Mouse (Mus musculus): ENCODE data around the gene Otulin. TPM values are rescaled to one million over a fixed set of nuclear protein-coding genes. Genes with fewer than 3 reads are reported as not detected.

Otulin gene
- polyA plus RNA-seq, 1 experiment: 23.7 TPM

DNA sequence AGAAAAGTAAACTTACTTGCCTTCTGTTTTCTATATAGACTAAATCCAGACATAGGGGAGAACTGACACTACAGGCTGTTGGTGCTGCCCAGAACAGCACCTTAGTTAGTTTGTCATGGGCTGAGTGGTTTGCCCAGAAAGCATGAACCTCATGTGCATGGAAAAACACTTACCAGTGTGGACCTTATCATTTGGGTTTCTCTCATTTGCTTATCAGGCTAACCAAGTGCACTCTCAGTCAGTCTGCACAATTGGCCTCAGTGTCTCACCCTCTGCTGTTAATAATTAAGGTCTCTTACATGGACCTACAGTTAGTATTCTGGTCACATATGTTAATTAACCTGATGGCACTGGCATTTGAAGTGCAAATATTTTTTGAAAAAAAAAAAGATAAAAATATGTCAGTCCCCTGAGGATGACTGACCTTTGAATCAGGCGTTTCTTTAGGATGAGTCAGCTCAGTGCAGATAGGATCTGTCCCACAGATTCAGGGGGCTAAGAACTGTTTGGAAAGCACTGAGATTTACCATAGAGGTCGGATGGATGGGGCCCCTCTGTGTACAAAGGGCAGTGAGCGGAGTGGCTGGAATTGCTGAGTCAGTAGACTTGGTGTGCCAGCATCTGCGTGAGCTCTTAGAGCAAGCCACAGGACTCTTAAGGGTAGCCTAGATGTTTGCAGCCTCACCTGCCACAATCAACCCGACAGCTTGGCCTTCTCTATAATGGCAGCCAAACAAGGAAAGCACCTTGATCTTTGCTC is 124.2 kb downstream of the Otulin start:
- 65% methylated on average over 5 of the region's 5 CpGs for WGBS
- Histone ChIP-seq H3K4me3 (replicated peaks; ENCODE audit: extremely low read depth, low read depth, low read length) (no peak overlapping the region), H3K4me1 (ENCODE audit: control insufficient read depth, insufficient read depth, low read length) (0 out of 2 replicates have a peak, but pooled peaks cover 5% of the 10 kb centered on the region)
- TF ChIP-seq POLR2A (IDR thresholded peaks at IDR 0.05; ENCODE audit: borderline replicate concordance, extremely low read depth, low read depth, low read length) (no peak), CTCF (IDR thresholded peaks at IDR 0.05; ENCODE audit: insufficient read depth, low read length) (no peak)
- no peak for DNase-seq

DNA sequence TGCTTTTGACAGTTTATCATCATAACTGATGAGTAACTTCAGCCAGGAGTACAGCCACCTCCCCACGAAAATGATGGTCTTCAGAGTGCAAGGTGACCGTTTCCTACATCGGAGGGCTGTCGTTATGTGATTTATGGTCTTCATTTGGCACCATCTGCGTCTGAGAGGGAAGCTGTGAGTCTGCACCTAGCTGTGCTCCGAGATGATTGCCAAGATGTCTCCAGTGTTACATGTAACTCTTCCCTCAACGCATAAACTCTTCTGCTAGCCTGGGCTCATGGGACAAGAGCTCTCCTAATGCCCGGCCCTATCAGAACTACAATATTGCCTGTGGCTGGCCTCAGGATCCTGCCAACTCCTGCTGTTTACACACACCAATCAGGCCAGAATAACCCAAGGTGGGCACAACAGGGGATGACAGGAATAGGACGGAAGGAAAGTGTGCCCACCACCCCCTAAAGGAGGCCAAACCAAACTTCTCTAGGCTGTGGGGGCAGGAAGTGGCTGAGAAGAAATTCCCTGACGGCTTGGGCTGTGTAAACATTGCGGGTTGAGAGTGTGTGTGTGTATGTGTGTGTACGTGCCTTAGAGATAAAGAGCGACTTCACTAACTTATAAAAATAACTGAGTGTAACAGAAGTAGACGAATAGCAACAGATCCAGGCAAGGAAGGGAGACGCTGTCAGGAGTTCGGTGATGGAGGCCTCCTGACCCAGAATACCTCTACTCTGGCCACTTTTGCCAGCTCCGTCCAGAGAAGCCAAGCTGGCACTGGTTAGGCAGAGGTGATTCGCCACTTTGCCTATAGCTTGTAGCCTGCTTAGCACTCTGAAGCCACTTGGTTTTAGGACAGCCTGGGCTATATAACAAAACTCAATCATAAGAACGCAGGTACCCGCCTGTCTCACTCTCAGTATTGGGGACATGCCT is 126.4 kb downstream of the Otulin start:
- no peak for DNase-seq
- H3K4me1 ChIP-seq (ENCODE audit: control insufficient read depth, insufficient read depth, low read length): 0 out of 2 replicates have a peak, but pooled peaks cover 5% of the 10 kb centered on the region
- no peak overlapping the region for H3K4me3 ChIP-seq (replicated peaks; ENCODE audit: extremely low read depth, low read depth, low read length)
- WGBS: 41% methylated on average over 20 of the region's 20 CpGs
- no peak for TF ChIP-seq POLR2A (IDR thresholded peaks at IDR 0.05; ENCODE audit: borderline replicate concordance, extremely low read depth, low read depth, low read length)
- TF ChIP-seq CTCF (IDR thresholded peaks at IDR 0.05; ENCODE audit: insufficient read depth, low read length): no peak

DNA sequence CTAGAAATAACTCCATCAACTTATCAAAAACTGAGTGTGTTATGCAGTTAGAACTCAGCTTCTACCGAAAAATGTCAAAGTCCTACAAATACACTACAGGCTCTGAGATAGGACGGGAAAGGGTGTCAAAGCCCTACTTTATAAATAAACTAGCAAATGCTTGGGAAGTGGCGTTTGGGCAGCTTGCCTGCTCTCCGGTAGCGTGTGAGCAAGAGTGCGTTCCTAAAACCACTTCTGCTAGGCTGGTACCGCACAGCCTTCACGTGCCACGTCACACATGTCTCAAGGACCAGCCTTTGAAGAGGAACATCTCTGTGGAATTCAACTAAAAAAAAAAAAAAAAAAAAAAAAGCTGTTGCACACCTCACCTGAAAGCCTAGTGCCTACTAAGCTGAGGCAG is 127.3 kb downstream of the Otulin start:
- 0 out of 2 replicates have a peak, but pooled peaks cover 5% of the 10 kb centered on the region for H3K4me1 ChIP-seq (ENCODE audit: control insufficient read depth, insufficient read depth, low read length)
- TF ChIP-seq CTCF (IDR thresholded peaks at IDR 0.05; ENCODE audit: insufficient read depth, low read length) (no peak), POLR2A (IDR thresholded peaks at IDR 0.05; ENCODE audit: borderline replicate concordance, extremely low read depth, low read depth, low read length) (no peak)

DNA sequence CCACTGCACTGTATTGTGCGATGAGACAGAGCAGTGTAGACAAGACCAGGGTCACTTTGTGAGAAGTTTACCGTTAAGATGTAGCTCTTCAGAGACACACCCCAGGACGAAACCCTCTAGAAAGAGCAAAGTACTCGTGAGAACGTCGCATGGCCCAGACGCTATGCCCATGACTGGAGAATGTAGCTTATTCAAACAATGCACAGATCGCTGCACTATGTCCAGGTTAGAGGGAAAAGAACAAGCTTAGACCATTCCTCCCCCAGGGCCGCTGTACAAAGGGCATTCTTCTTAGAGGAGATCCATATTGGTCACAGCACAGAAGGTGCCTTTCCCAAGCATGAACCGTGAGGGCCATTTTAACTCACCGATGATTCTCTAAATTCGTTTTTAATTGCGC is 128.2 kb downstream of the Otulin start:
- TF ChIP-seq POLR2A (IDR thresholded peaks at IDR 0.05; ENCODE audit: borderline replicate concordance, extremely low read depth, low read depth, low read length) (no peak), CTCF (IDR thresholded peaks at IDR 0.05; ENCODE audit: insufficient read depth, low read length) (no peak)
- Histone ChIP-seq H3K4me1 (ENCODE audit: control insufficient read depth, insufficient read depth, low read length) (0 out of 2 replicates have a peak, but pooled peaks cover 5% of the 10 kb centered on the region), H3K4me3 (replicated peaks; ENCODE audit: extremely low read depth, low read depth, low read length) (no peak overlapping the region)
- 79% methylated on average over 13 of the region's 13 CpGs for WGBS
- no peak for DNase-seq

More for the DNA sequence above, 127.3 kb downstream of the Otulin start:
- DNase-seq: no peak
- WGBS: 33% methylated on average over 9 of the region's 9 CpGs
- no peak overlapping the region for H3K4me3 ChIP-seq (replicated peaks; ENCODE audit: extremely low read depth, low read depth, low read length)

DNA sequence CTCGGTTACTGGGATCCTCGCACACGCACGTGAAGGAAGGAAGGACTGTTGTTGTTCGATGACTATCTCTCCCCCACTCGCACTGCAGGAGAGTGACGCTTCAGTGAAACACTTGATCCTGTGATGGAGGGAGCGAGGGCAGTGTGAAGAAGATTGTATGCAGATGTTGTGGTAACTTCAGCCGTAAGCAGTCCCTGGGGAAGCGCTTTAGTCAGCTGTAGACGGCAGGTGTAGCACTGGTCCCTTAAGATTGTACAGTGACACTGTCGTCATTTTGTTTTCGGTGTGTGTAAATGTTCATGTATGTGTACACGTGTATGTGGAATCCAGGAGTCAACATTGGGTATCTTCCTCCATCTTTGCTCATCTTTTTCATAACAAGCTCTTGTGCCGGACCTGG is 130.1 kb downstream of the Otulin start:
- no peak overlapping the region for H3K4me3 ChIP-seq (replicated peaks; ENCODE audit: extremely low read depth, low read depth, low read length)
- 87% methylated on average over 15 of the region's 15 CpGs for WGBS
- DNase-seq: no peak
- 0 out of 2 replicates have a peak, but pooled peaks cover 5% of the 10 kb centered on the region for H3K4me1 ChIP-seq (ENCODE audit: control insufficient read depth, insufficient read depth, low read length)
- TF ChIP-seq CTCF (IDR thresholded peaks at IDR 0.05; ENCODE audit: insufficient read depth, low read length) (no peak), POLR2A (IDR thresholded peaks at IDR 0.05; ENCODE audit: borderline replicate concordance, extremely low read depth, low read depth, low read length) (no peak)

DNA sequence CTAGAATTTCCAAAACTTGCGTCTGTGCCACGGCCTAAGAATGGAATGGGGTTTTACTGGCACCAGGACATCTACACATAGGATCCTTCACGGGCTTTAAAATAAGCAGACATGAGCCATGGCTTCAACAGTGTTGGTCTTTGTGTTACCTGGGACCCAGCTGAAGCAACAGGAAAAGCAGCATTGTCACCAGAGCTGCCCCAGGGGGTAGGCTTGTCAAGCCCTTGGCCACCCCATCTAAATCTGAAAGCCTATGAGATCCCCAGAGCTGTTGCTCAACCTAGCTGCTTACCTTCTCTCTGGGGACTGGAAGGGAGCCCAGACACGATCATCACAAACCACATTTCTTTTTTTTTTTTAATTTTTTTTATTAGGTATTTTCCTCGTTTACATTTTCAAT is 132.4 kb downstream of the Otulin start:
- no peak for DNase-seq
- no peak for TF ChIP-seq POLR2A (IDR thresholded peaks at IDR 0.05; ENCODE audit: borderline replicate concordance, extremely low read depth, low read depth, low read length)
- no peak overlapping the region for H3K4me3 ChIP-seq (replicated peaks; ENCODE audit: extremely low read depth, low read depth, low read length)
- WGBS: 77% methylated on average over 5 of the region's 5 CpGs
- no peaks in the 10 kb centered on the region for H3K4me1 ChIP-seq (ENCODE audit: control insufficient read depth, insufficient read depth, low read length)

DNA sequence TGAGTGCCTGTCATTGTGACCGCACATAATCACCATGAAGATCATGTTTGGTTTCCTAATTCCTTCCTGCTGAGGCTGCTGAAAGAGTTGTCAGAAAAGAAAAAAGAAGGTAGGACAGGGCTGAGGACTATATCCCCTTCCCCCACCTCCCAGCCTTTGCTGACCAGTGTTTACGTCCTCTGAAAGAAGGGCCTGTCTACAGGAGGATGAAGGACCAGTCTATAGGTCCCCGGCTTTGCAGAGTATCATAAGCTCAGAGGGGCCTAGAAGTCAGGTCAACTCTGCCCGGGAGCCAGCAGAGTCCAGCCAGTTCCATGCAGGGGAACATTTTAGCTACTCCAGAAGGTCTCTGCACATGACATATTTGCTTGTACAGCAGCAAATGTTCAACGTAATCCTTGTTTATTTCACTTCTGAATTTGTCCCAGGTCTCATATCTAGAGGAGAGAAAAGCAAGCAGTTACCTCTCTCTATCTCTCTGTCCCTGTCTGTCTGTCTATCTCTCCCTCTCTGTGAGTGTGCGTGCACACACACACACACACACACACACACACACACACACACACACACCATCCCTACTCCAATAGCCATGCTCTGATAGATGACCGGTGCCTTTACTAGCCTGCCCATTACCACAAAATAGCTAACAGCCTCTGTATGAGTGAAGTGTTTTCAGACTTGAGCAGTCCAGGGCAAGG is 133.0 kb downstream of the Otulin start:
- 76% methylated on average over 7 of the region's 7 CpGs for whole genome bisulfite sequencing
- H3K4me3 ChIP-seq (replicated peaks; ENCODE audit: extremely low read depth, low read depth, low read length): no peak overlapping the region
- DNase-seq: no peak
- TF ChIP-seq CTCF (IDR thresholded peaks at IDR 0.05; ENCODE audit: insufficient read depth, low read length): no peak
- no peak for TF ChIP-seq POLR2A (IDR thresholded peaks at IDR 0.05; ENCODE audit: borderline replicate concordance, extremely low read depth, low read depth, low read length)
- H3K4me1 ChIP-seq (ENCODE audit: control insufficient read depth, insufficient read depth, low read length): no peaks in the 10 kb centered on the region

DNA sequence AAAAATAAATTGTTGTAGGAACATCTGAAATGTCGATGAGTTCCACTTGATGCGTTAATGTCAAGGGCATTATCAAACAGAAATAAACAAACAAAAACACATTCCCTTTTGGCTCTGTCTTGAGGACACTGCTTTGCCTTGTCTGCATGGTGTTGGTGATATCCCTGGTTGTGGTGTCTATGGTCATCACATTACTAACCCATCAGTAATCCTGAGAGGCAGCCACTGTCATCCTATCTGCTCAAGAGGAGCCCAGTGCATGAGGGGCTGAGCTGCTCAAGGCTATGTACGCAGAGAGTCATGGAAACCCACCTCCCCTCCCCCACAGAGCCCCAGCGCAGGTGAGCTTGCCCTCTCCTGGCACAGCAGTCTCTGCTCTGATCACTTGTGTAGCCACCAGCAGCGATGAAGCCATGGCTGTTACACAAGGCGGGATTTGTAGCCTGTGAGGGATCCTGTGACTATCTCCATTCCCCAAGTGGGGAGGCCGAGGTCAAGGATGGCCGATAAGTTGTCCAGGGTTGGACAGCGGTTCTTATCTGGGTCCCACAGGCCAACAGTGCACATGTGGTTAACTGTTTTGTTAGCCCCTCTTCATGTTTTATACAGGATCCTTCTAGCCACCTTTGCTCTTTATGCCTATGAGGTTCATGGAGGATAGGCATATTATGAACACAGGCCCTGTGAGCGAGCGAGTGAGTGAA is 133.7 kb downstream of the Otulin start:
- TF ChIP-seq POLR2A (IDR thresholded peaks at IDR 0.05; ENCODE audit: borderline replicate concordance, extremely low read depth, low read depth, low read length) (no peak), CTCF (IDR thresholded peaks at IDR 0.05; ENCODE audit: insufficient read depth, low read length) (no peak)
- Histone ChIP-seq H3K4me3 (replicated peaks; ENCODE audit: extremely low read depth, low read depth, low read length) (no peak overlapping the region), H3K4me1 (ENCODE audit: control insufficient read depth, insufficient read depth, low read length) (no peaks in the 10 kb centered on the region)
- 84% methylated on average over 11 of the region's 11 CpGs for WGBS
- DNase-seq: no peak

All from lung, adult 2 months (tissue).